Mouse (Mus musculus): Measurements from ENCODE around the gene Gm14296. TPM values are rescaled to one million over a fixed set of nuclear protein-coding genes. Genes with fewer than 3 reads are reported as not detected.
"Not testable (repeated sequence)": the region's sequence is repeated elsewhere in the genome, so short reads cannot be mapped to it uniquely, and the experiment has no call there.

Gm14296 gene
- polyA plus RNA-seq (2012; rRNA removed), result 9.1 and 10.6 TPM in 2 replicates

DNA sequence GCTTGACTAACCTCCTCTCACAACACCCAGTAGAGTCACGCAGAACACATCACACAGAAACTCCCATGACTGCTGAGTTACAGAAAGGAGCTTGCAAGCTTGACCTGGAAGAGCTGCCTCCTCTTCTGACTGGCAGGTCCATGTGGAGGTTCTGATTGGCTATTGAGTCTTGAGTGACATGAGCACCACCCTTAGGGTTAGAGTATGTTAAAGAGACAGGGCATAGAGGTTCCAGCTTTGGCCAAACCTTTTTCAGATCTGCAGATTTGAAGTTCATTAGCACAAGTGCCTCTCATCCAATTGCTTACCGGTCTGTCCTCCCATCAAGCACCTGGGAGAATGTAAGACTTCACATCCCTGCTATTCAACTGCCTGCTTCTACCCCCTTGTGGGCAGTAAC is at the start of gene Gm14296:
TSS of gene Gm14296 (minus strand) at position 101 of the 400 bp plus-strand sequence.
- DNase-seq (ENCODE audit: low read depth), result not testable (repeated sequence)

DNA sequence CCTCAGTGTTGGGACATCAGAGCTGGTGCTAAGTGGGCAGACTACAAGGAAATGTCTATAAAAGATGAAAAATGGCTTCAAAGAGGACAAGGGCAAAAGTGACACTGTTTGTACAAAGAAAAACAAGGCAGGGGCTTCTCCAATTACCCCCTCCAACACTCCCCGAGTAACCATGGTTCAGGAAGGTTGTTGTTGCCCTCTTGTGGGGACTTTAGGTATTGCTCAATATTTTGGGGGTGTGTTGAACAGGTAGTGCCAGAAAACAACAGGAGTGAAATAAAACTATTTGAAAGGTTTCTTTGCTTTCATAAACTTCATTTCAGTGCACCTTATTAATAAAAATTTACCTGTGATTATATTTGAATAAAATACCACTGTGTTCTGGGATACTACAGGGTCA is 22.1 kb downstream of the Gm14296 start:
- not testable (repeated sequence) for DNase-seq (ENCODE audit: low read depth)

Other genes starting within 250 kb of the Gm14296 start
- gene Gm14305, start 219.5 kb downstream of the Gm14296 start, polyA plus RNA-seq (2012; rRNA removed), result 20.6 and 21.2 TPM in 2 replicates
- 6.2 and 7.0 TPM in 2 replicates for gene Gm14295, start 129.2 kb downstream of the Gm14296 start, polyA plus RNA-seq (2012; rRNA removed)
- gene Gm14408, start 96.7 kb downstream of the Gm14296 start, polyA plus RNA-seq (2012; rRNA removed), result not detected in 2 replicates
- 2.9 TPM in 2 replicates for gene Gm14419, start 73.1 kb upstream of the Gm14296 start, polyA plus RNA-seq (2012; rRNA removed)
- gene Gm14401, start 146.5 kb upstream of the Gm14296 start, polyA plus RNA-seq (2012; rRNA removed), result not detected in 2 replicates

Data from brain, embryonic 14.5 days (tissue).